Mouse (Mus musculus) brain, embryonic 14.5 days (tissue): ENCODE measurements at regions not wholly inside any gene's neighbourhood (a gene's known extent, or its start where the extent isn't known, plus 50 kb on each side); places are given as distances from the start of the nearest gene placed in this dataset.

Experiments
- DNase-seq: peaks from one replicate; pipeline ENCODE4 v3.0.0-alpha.2; 2011; ENCODE audit warnings: low read depth
- CTCF ChIP-seq: fragments of 200-500 bp; IDR thresholded peaks from 2 replicates; pipeline ENCODE4 v1.5.1; 2012; ENCODE audit warnings: inconsistent platforms, mild to moderate bottlenecking, moderate library complexity, borderline replicate concordance; ENCODE audit not compliant: insufficient read depth, insufficient read length; ENCODE audit errors: extremely low read depth
- POLR2A ChIP-seq: fragments of 200-500 bp; IDR thresholded peaks from 2 replicates; pipeline ENCODE4 v1.6.1; 2012; ENCODE audit warnings: mild to moderate bottlenecking, inconsistent platforms, borderline replicate concordance; ENCODE audit not compliant: poor library complexity, insufficient read depth, insufficient read length, severe bottlenecking; ENCODE audit errors: extremely low read depth

DNA sequence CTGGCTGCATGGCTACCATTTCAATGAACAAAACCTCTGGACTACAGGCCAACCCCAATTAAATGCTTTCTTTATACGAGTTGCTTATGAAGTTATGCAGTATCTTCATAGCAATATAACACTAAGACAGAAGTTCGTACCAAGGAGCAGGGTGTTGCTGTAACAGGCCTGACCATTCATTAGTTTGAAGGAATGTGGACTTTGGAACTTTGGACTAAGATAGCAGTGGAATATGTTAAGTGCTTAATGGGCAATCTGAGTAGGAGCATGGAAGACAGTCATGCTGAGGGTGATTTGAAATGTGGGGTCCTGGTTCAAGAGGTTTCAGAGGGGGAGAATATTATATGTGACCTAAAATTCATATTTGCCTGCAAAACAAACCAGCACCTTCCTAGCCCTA lies 623.8 kb downstream of the Tmem114 start:
- DNase-seq: no peak
- no peak for TF ChIP-seq CTCF
- no peak for TF ChIP-seq POLR2A

DNA sequence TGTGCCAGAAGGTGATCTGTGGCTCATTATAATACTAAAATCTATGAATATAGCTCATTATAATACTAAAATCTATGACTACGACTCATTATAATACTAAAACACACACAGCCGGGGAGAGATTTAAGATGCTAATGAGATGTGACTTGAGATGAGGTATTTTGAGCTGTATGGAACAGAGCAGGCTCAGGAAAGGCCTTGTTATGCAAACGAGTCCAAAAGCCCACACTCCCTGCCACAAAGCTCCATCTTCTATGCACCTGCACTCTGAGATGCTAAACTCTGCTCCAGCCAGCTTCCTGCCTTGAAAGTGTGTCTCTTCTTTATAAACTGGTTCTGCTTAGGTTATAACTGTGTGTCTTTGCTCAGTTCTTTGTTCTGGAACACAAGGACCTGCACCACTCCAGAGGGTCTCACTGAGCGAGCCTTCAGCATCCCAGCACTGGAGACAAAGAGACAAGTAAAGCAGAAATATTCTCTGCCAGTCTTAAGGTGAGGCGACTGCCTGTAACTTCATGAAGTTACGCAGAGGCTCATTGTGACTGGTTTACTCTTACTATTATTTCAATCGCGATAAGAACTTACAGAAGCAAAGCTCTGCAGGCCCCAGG lies 627.7 kb downstream of the Tmem114 start:
- TF ChIP-seq POLR2A (no peak), CTCF (no peak)
- peak; percentile 64 for DNase-seq

DNA sequence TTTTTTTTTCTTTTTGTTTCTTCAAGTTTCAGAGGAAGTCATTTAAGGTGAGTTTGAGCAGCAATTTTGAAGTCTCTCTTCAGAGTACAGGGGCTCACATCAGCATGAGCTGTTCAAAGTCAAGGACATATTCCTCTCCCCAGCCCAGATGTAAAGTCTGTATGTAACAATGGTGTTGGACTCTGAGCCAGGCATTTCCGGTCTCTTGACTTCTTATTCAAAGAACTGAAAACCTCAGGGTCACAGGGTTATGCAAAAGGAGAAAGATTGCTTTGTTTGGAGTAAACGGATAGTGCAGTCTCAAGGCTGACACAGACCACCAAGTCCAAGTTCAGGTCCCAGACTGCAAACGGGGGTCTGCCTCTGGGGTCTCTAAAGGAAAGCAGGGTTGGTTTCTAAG lies 629.4 kb downstream of the Tmem114 start:
- no peak for DNase-seq
- TF ChIP-seq CTCF (no peak), POLR2A (no peak)

DNA sequence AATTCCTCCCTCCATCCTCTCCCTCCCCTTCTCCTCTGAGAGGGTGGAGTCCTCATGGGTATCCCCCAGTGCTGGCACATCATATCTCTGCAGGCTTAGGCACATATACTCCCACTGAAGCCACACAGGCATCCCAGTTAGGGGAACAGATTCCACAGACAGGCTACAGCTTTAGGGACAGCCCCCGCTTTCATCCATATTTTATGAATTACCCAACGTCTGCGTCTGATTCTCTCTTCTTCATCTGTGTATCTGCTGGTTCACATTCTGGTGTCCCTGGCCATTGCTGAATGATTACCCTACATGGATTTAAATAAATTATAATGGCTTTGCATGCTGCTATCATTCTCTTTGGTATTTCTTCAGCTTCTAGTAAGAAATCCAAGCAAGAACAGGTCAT lies 632.4 kb downstream of the Tmem114 start:
- TF ChIP-seq POLR2A (no peak), CTCF (no peak)
- no peak for DNase-seq

DNA sequence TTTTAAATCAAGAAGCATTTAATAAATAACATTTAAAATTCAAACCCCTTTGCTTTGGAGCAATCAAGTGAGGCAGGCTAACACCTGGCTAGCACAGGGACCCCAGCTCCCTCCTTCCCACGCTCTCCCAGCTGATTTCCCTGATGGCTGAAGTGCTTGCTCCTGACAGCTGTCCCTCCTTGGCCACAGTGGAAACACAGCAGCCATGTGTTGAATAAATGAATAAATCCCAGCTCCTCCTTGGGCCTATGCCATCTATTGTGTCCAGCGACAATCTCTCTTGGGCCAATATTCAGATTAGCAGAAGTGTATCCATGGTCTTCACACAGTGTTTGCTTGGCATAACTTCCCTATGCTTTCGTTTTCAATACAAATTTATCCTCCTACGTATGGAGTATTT lies 634.7 kb downstream of the Tmem114 start:
- TF ChIP-seq POLR2A: no peak
- peak; percentile 73 for DNase-seq

DNA sequence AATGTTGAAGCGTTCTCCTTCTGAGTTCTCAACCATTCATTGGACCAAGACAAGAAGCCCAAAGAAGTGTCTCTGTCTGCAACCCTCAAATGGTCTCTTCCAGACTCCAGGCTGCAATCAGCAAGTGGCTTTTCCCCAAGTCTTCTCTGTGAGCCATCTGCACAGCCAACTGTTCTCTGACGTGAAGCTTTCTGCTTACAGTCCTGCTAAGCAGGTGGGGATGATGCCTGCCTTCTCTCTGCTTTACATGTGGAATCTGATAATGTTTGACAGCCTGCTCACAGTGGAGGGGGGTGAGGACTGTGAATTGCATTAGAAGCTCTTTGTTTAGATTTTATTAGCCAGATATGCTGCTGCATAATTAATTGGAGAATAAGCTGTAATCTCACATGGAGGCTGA lies 636.7 kb downstream of the Tmem114 start:
- peak; percentile 92 for DNase-seq
- TF ChIP-seq POLR2A (no peak), CTCF (no peak)

DNA sequence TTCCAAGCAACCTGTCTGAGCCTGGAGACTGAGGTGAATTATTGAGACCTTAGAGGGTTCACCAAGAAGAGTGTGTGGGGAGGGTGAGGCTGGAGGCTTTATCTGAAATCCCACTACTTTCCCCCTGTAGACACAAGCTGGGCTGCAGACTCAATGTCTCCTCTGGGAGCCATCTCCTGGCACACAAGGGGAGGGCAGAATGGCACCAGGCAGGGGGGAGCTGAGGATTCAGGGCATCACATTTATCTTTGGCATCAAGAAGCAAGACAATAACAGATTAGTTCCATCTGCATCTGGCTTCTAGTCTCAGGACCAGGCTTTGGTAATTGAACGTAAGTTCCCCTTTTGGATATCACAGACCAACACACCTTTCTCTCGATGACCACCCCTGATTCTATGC lies 643.4 kb downstream of the Tmem114 start:
- no peak for TF ChIP-seq POLR2A
- no peak for TF ChIP-seq CTCF
- DNase-seq: no peak

DNA sequence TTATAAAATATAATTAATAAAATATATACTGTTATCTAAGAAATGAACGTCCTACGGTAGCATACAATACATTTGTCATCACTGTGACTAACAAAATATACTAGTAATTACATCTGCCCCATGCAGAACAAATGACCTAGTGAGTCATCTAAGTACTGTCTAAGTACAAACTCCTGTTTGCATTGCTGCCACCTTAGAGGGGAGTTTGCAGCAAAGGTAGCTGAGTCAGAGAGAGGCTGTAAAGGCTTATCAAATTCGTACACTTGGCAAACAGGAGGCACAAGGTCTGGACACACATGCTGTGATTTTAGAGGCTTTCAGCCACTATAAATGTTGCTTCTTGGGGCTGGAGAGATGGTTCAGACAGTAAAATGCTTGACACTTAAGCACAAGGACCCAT lies 649.3 kb downstream of the Tmem114 start:
- TF ChIP-seq POLR2A: no peak
- no peak for TF ChIP-seq CTCF
- DNase-seq: no peak

DNA sequence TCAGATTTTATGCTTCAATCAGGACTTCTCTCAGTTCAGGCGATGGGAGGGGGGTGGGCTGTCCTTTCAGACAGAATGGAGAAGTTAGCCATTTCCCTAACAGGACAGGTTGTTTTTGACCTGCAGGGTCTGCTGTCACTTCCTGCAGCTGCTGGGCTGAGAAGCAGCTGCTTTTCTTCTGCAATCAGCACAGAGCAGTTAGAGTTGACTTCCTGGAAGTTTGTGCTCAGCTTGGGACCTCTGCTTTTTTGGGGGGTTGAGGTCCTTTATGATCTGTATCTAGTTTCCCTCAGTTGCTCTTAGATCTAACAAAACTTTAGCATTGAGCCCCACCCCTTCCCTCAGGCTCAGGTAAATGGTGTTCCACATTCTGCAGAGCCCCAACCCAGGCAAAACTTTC lies 656.5 kb downstream of the Tmem114 start:
- TF ChIP-seq CTCF (no peak), POLR2A (no peak)
- DNase-seq: no peak

DNA sequence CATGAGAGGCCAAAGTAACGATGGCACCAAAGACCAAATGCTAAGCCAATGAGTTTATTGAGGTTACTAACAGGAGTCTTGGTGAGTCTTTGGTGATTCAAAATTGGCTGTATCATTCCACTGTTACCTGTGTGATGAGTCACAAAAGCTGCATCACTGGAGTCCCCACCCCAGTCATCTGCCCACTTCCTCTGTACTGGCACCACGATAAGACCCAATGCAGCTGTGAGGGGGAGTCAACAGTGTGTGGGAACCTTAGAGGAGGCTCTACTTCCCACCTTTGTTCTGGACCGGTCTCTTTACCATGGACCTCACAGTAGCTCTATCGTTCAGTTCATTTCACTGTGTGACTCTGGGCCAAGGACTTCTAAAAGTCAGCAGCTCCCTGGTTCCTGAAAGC lies 657.2 kb downstream of the Tmem114 start:
- TF ChIP-seq POLR2A (no peak), CTCF (no peak)
- no peak for DNase-seq

DNA sequence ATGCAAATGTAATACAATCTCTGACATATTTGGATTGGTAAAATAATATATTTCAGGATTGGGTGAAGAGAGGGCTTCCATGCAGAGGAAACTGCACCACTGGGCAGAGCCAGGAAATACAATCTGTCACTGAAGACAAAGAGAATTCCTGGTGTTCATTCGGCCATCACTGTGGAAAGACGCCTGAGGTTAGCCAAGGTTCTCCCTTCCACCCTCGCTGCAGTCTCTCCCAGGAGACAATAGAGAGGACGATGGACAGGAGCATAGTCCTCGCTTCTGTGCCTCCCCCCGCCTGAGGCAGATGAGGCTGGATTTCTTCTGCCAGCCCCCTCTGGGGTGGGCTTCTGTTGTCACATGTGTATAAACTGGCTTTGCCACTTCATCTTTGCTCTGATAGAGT lies 660.6 kb downstream of the Tmem114 start:
- peak; percentile 18 for DNase-seq
- TF ChIP-seq POLR2A (no peak), CTCF (no peak)

DNA sequence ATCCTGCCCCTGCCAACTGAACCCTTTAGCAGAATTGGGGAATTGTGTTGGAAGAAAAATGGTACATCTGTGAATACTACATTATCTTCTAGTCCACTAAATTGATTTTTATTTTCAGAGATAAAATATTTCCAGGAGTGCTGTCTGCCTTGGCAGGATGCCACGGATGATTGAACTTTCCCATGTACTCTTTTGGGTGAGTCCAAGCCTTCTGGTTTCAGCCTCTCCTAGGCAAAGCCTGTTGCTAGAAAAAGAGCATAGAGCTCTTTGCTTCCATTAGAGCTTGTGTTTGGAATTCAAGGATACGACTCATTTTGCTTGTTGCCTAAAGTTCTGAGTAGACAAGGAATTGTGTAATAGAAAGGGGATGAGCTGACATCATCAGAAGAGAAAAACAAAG lies 696.8 kb downstream of the Tmem114 start:
- DNase-seq: no peak
- TF ChIP-seq CTCF (no peak), POLR2A (no peak)

DNA sequence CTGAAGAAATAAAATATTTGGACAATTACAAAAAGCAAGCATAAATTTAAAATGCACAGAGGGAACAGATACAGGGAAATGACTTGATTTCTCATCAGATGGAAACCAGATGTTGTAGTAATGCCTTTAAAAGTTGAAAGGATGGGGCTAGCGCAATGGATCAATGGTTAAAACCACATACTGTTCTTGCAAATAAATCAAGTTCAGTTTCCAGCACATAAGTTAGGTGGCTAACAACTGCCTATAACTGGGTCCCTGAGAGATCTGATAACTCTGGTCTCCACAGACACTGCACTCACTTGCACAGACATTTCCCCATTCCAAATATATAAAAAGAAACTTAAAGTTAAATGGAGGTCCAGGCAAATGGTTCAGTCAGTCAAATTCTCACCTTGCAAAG lies 699.7 kb downstream of the Tmem114 start:
- TF ChIP-seq POLR2A: no peak
- TF ChIP-seq CTCF: no peak
- no peak for DNase-seq

DNA sequence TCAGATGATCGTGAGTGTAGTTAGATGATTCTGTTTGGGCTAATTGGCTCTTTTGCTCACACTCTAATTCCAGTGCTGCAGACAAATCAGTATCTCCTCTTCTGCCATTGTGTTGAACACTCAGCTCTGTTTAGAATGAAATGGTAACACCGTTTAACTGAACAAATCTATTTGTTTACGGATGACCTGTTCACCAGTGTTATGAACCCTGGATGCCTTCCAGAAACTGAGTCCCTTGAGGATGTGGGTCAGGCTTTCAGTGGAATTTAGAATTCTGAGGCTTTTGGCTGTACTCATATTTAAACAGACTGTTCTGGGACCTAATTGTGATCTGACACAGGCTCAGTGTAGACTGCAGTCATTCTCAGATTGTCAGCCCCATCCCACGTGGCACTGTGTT lies 723.5 kb downstream of the Tmem114 start:
- TF ChIP-seq POLR2A (no peak), CTCF (no peak)
- peak; percentile 18 for DNase-seq

DNA sequence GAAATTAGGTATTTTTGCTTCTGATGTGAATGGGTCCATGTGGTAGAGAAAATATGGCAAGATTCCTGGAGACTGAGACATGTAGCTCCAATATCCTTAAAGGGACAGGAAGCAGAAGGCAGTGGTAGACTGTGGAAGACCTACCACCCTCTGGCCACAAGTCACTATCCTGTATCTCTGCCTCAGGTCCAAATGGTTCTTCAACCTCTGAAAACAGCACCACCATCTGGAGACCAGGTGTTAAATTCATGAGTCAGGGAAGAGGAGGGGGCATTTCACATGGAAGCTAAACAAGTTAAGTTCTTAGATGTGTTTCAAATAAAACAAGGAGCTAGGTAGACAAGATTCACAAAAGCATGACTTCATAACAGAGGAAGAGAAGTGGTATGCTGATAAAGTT lies 739.5 kb downstream of the Tmem114 start:
- TF ChIP-seq CTCF (no peak), POLR2A (no peak)
- no peak for DNase-seq
